Mouse (Mus musculus) CH12.LX (cell line): ENCODE results near the gene Cmah. TPM values are rescaled to one million over a fixed set of nuclear protein-coding genes. Genes with fewer than 3 reads are reported as not detected.

ENCODE experiments used
- DNase-seq: peaks from one replicate; pipeline ENCODE4 v3.0.0-alpha.2; 2013; ENCODE audit errors: extremely low read depth
- H3K27ac ChIP-seq: 2 replicates; pipeline ENCODE4 v1.5.1; 2012; ENCODE audit warnings: low read depth, mild to moderate bottlenecking, control low read depth, moderate library complexity; ENCODE audit not compliant: insufficient read depth
- H3K27me3 ChIP-seq: replicated peaks from 2 replicates; pipeline ENCODE3; 2012; ENCODE audit warnings: inconsistent platforms
- H3K36me3 ChIP-seq, 2 experiments: replicated peaks in 1 of 2; 2 replicates each; pipeline versions ENCODE3 to v1.6.1; 2012; ENCODE audit warnings: inconsistent platforms in 1 of 2, low read length in 1 of 2, mild to moderate bottlenecking in 1 of 2, mixed read lengths in 1 of 2, moderate library complexity in 1 of 2; ENCODE audit not compliant: control insufficient read depth in 1 of 2, insufficient read depth in 1 of 2
- H3K4me1 ChIP-seq, 2 experiments: 2 replicates each; pipeline ENCODE4 v1.6.1; 2012; ENCODE audit warnings: inconsistent platforms in 1 of 2, moderate library complexity in 1 of 2; ENCODE audit not compliant: insufficient read depth in 2 of 2, control insufficient read depth in 1 of 2
- H3K4me2 ChIP-seq: 2 replicates; pipeline ENCODE4 v1.6.1; 2012; ENCODE audit warnings: low read depth, mild to moderate bottlenecking, control low read depth; ENCODE audit not compliant: poor library complexity, insufficient read depth, severe bottlenecking
- H3K4me3 ChIP-seq, 3 experiments: fragments of 150-350 bp in 1 of 3; sonication (generic) in 1 of 3; replicated peaks in 1 of 3; 2 replicates each; pipeline versions ENCODE3 to v1.5.1; 2011 to 2012; ENCODE audit warnings: low read depth in 2 of 3, low read length in 2 of 3, mild to moderate bottlenecking in 2 of 3, moderate library complexity in 2 of 3, control low read depth in 1 of 3, improper control_type of control experiment in 1 of 3, inconsistent platforms in 1 of 3, mixed read lengths in 1 of 3; ENCODE audit not compliant: poor library complexity in 1 of 3
- H3K79me2 ChIP-seq: replicated peaks from 2 replicates; pipeline ENCODE4 v1.6.1; 2012; ENCODE audit warnings: mild to moderate bottlenecking, moderate library complexity; ENCODE audit not compliant: control insufficient read depth, poor library complexity, insufficient read depth, severe bottlenecking; ENCODE audit errors: extremely low read depth
- H3K9ac ChIP-seq: 2 replicates; pipeline ENCODE4 v1.6.1; 2012; ENCODE audit warnings: low read depth, mild to moderate bottlenecking, control low read depth, moderate library complexity; ENCODE audit not compliant: insufficient read depth
- H3K9me3 ChIP-seq: replicated peaks from 2 replicates; pipeline ENCODE3; 2012; ENCODE audit warnings: low read length, inconsistent platforms, mixed read lengths
- CHD2 ChIP-seq: IDR thresholded peaks from 2 replicates; pipeline ENCODE4 v1.6.1; 2011; ENCODE audit warnings: low read length, improper control_type of control experiment
- CTCF ChIP-seq, 2 experiments: IDR thresholded peaks in 1 of 2; conservative IDR thresholded peaks in 1 of 2; 2 replicates each; pipeline ENCODE4 v1.5.1; 2011 to 2012; ENCODE audit warnings: low read depth in 2 of 2, low read length in 2 of 2, improper control_type of control experiment in 1 of 2, inconsistent platforms in 1 of 2, mild to moderate bottlenecking in 1 of 2, moderate library complexity in 1 of 2
- ELF1 ChIP-seq: IDR thresholded peaks from 2 replicates; pipeline ENCODE4 v1.6.1; 2014; ENCODE audit warnings: low read depth, mild to moderate bottlenecking, inconsistent platforms, low read length, improper control_type of control experiment
- ETS1 ChIP-seq: conservative IDR thresholded peaks from 2 replicates; pipeline ENCODE4 v1.6.1; 2012; ENCODE audit warnings: low read depth, mild to moderate bottlenecking, inconsistent platforms, low read length, improper control_type of control experiment, moderate library complexity
- JUN ChIP-seq: IDR thresholded peaks from 2 replicates; pipeline ENCODE4 v1.6.1; 2011; ENCODE audit warnings: low read depth, mild to moderate bottlenecking, low read length, improper control_type of control experiment, moderate library complexity; ENCODE audit not compliant: insufficient read depth
- MAFK ChIP-seq: IDR thresholded peaks from 2 replicates; pipeline ENCODE4 v1.6.1; 2011; ENCODE audit warnings: low read length, improper control_type of control experiment; ENCODE audit not compliant: insufficient replicate concordance
- POLR2AphosphoS2 ChIP-seq: IDR thresholded peaks from 2 replicates; pipeline ENCODE4 v1.6.1; 2011; ENCODE audit warnings: low read depth, low read length, improper control_type of control experiment
- RAD21 ChIP-seq: IDR thresholded peaks from 2 replicates; pipeline ENCODE4 v1.6.1; 2011; ENCODE audit warnings: low read depth, mild to moderate bottlenecking, low read length, improper control_type of control experiment, moderate library complexity
- RCOR1 ChIP-seq: conservative IDR thresholded peaks from 2 replicates; pipeline ENCODE4 v1.6.1; 2012; ENCODE audit warnings: low read depth, mild to moderate bottlenecking, inconsistent platforms, low read length, improper control_type of control experiment
- SMC3 ChIP-seq: IDR thresholded peaks from 2 replicates; pipeline ENCODE4 v1.6.1; 2011; ENCODE audit warnings: low read depth, low read length, improper control_type of control experiment
- TBP ChIP-seq: conservative IDR thresholded peaks from 2 replicates; pipeline ENCODE4 v1.6.1; 2011; ENCODE audit warnings: low read depth, low read length, improper control_type of control experiment
- USF1 ChIP-seq: IDR thresholded peaks from 2 replicates; pipeline ENCODE4 v1.6.1; 2014; ENCODE audit warnings: low read depth, mild to moderate bottlenecking, inconsistent platforms, low read length, improper control_type of control experiment
- ZMIZ1 ChIP-seq: IDR thresholded peaks from 2 replicates; pipeline ENCODE4 v1.6.1; 2012; ENCODE audit warnings: low read depth, mild to moderate bottlenecking, inconsistent platforms, low read length, improper control_type of control experiment
- ZNF384 ChIP-seq: IDR thresholded peaks from 2 replicates; pipeline ENCODE4 v1.6.1; 2012; ENCODE audit warnings: low read depth, low read length, improper control_type of control experiment, inconsistent platforms
- dilution Hi-C: fragments of 300-500 bp; cut with MboI; formaldehyde crosslinking; loops from 2 replicates; pipeline ENCODE4 v1.14.3; 2020; ENCODE audit warnings: low sequenced_read_pairs; ENCODE audit not compliant: extremely low pct_unique_long_range_greater_than_20kb, extremely low pct_ligation_motif_present
- in situ Hi-C: fragments of 300-500 bp; cut with MboI; formaldehyde crosslinking; loops from 3 replicates; pipeline ENCODE4 v1.14.3; 2019; ENCODE audit warnings: low sequenced_read_pairs, low pct_ligation_motif_present, low pct_unique_long_range_greater_than_20kb, mixed read lengths
- polyA plus RNA-seq: library from polyadenylated mRNA; unstranded; fragments of >175 nt; gene quantifications from 2 replicates; pipeline ENCODE4 v1.2.1, GENCODE M21; 2012; ENCODE audit warnings: low read depth; ENCODE audit not compliant: insufficient read length
- total RNA-seq, 2 experiments: library from RNA; depleted of rRNA; stranded (reverse); fragments of 300-350 nt in 1 of 2; fragments of >200 nt in 1 of 2; gene quantifications; 2 replicates each; pipeline ENCODE4 v1.2.3; 2012 to 2014

The Cmah gene
- total and polyA plus RNA-seq, 3 experiments: 5.0 to 17.4 (median 5.5) TPM

DNA sequence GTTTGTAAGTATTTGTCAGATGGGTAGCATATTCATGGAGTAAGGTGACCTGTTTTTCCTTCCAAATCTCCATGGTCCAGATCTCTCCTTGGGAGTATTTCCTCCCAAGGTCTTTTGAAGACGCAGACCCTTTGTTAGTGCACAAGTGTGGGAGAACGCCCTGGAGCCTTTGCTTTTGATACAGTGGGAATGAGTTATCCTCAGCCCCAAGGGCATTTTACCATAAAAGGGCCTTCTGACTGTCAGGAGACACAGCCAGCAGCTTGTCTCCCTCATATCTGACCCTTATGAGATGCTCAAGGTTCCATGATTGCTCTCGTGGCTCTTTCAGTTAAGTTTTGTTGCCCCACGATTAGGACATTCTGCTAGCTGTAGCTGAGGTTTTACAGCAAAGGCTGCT, 21.7 kb upstream of the Cmah start:
- no peak for DNase-seq
- no peak overlapping the region for H3K9ac ChIP-seq
- no peak overlapping the region for H3K4me3 ChIP-seq
- H3K79me2 ChIP-seq: no peaks in the 10 kb centered on the region
- no peaks in the 10 kb centered on the region for H3K9me3 ChIP-seq
- H3K27me3 ChIP-seq: no peaks in the 10 kb centered on the region
- dilution Hi-C loops: no loop called here
- H3K36me3 ChIP-seq: no peaks in the 10 kb centered on the region
- in situ Hi-C loops: no loop called here
- H3K27ac ChIP-seq: no peak overlapping the region
- H3K4me2 ChIP-seq: no peak overlapping the region
- TF ChIP-seq JUN (no peak), CHD2 (no peak), ETS1 (no peak), RCOR1 (no peak), ZMIZ1 (no peak), MAFK (no peak), TBP (no peak), USF1 (no peak), ELF1 (no peak)
- H3K4me1 ChIP-seq: no peaks in the 10 kb centered on the region

DNA sequence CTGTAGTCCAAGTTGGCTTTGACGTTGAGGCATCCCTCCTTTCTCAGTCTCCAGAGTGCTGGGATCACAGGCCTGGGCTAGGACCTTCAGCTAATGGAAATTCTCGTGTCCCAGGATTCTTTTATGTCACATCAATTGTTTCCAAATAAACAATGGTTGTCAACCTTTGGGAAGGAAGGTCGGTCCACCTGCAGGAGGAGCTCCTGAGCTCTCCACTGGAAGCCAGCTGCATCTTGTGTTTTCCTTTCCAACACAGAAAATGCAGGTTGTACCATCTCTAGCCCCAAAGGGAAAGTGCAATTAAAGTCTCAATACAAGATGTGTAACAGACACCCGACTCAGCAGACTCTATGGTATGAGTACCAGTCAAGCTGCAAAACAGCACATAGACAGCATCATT, 21.0 kb upstream of the Cmah start:
- peak; percentile 6 for DNase-seq
- H3K4me2 ChIP-seq: no peak overlapping the region
- H3K36me3 ChIP-seq: no peaks in the 10 kb centered on the region
- H3K4me1 ChIP-seq: no peaks in the 10 kb centered on the region
- in situ Hi-C loops (no loop called here), dilution Hi-C loops (no loop called here)
- H3K27me3 ChIP-seq: no peaks in the 10 kb centered on the region
- no peak overlapping the region for H3K27ac ChIP-seq
- H3K9ac ChIP-seq: no peak overlapping the region
- H3K79me2 ChIP-seq: no peaks in the 10 kb centered on the region
- no peak overlapping the region for H3K4me3 ChIP-seq
- no peaks in the 10 kb centered on the region for H3K9me3 ChIP-seq
- peak; percentile 37 for TF ChIP-seq RAD21
- no peak for TF ChIP-seq USF1
- TF ChIP-seq SMC3: peak; percentile 33
- no peak for TF ChIP-seq JUN
- TF ChIP-seq TBP: no peak
- TF ChIP-seq RCOR1: no peak
- TF ChIP-seq CTCF (conservative IDR thresholded peaks at IDR 0.05 in 1 of 2, IDR thresholded peaks at IDR 0.05 in 1 of 2; ENCODE audit: low read depth in 2 of 2, low read length in 2 of 2): peak in 1 of 2 experiments; percentile 60; a peak in 2 of 4 replicates
- no peak for TF ChIP-seq ZNF384
- no peak for TF ChIP-seq POLR2AphosphoS2
